Mouse (Mus musculus): ENCODE measurements around the gene Irf4.

The Irf4 gene

GRCm38 (mm10) chr13:30764014-30764740 lies 15.2 kb downstream of the Irf4 start:
- no peak for DNase-seq (ENCODE audit: low spot score)

DNA sequence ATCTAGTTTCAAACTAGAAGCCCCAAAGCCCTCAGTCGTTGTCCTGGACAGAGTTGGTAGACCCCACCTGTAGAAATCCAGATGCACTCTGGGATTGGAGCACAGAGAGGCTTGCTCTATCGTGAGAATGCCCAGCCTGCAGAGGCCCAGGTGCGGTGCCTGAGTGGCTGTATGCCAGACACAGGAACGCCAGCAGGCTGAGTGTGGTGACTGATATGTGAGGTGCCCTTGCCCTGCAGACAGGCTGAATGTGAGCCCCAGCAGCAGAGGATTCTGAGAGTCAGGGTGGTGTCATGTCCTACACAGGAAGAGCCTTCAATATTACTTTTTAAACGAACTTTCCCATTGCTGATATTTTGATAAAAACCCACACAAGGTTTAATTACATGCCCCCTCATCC lies 16.9 kb downstream of the Irf4 start:
- DNase-seq (ENCODE audit: low spot score): no peak

- no peak for DNase-seq (ENCODE audit: low spot score)
Measured at GRCm38 (mm10) chr13:30766636-30767476, 17.8 kb downstream of the Irf4 start.

- DNase-seq (ENCODE audit: low spot score): no peak
Measured at GRCm38 (mm10) chr13:30767477-30768127, 18.6 kb downstream of the Irf4 start.

DNA sequence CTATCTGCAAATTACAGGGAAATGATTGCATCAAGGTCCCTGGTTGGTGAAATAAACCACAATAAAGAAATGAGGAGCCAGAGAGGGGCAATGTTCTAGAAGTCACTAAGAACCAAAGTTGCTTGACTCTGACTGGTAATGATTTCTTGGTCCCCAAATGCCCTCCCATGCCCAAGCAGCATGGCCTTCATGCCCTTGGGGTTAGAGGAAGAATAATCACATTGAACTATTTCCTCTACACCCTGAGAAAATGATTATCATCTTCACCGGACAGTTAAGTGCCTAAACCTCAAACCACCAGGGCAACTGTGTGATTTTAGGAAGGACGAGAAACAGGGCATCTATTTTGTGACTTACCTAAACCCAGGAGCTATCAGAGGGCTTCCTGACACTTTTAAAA lies 27.0 kb downstream of the Irf4 start:
- no peak for DNase-seq (ENCODE audit: low spot score)

- no peak for DNase-seq (ENCODE audit: low spot score)
Measured at GRCm38 (mm10) chr13:30777678-30778179, 28.7 kb downstream of the Irf4 start.

- no peak for DNase-seq (ENCODE audit: low spot score)
Measured at GRCm38 (mm10) chr13:30781905-30782304, 32.9 kb downstream of the Irf4 start.

GRCm38 (mm10) chr13:30782419-30782818 lies 33.4 kb downstream of the Irf4 start:
- no peak for DNase-seq (ENCODE audit: low spot score)

GRCm38 (mm10) chr13:30785423-30786040 lies 36.5 kb downstream of the Irf4 start:
- DNase-seq (ENCODE audit: low spot score): no peak

GRCm38 (mm10) chr13:30786235-30787035 lies 37.4 kb downstream of the Irf4 start:
- DNase-seq (ENCODE audit: low spot score): no peak

DNA sequence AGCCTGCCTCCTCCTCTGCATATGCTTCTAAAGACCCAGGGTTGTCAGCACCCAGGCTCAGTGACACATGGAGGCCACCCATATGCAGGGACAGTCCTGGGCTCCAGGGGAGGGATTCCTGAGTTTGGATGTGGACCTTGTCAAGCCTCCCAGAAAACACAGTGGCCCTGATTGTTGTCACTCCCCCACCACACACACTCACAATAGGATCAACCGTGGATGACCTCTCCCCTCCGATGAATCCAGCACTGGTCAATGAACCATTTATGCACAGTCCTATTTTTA lies 38.0 kb downstream of the Irf4 start:
- DNase-seq (ENCODE audit: low spot score): no peak

GRCm38 (mm10) chr13:30787556-30787955 lies 38.5 kb downstream of the Irf4 start:
- DNase-seq (ENCODE audit: low spot score): no peak

DNA sequence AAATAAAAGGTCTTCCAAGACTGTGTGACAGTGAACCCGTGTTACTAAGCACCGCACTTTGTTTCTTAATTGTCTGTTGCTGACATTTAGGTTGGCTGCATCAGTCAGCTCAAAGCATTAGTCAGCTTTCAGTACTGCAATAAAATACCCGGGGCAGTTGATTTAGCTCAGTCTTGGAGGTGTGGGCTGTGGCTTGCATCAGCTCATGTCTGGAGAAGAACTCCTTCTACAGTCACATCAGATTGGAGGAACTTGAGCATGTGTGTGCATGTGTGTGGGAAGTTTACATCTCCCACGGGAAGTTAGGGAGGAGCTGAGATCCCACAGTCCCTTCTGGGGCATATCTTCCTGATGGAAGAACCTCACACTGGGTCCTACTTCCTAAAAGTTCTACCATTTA lies 38.9 kb downstream of the Irf4 start:
- no peak for DNase-seq (ENCODE audit: low spot score)

DNA sequence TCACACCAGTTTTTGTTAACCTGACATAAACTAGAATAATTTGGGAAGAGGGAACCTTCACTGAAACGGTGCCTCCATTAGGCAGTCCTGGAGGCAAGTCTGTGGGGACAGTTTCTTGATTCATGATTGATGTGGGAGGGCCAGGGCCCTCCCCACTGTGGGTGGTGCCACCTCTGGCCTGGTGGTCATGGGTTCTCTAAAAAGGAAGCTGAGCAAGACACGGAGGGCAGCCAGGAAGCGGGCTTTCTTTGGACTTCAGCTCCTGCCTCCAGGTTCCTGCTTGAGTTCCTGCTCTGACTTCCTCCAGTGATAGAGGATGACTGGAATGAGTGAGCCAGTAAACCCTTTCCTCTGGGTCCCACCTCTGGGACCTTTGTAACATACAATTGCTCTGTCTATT lies 39.4 kb downstream of the Irf4 start:
- DNase-seq (ENCODE audit: low spot score): no peak

- DNase-seq (ENCODE audit: low spot score): no peak
Measured at GRCm38 (mm10) chr13:30790016-30790415, 41.0 kb downstream of the Irf4 start.

DNA sequence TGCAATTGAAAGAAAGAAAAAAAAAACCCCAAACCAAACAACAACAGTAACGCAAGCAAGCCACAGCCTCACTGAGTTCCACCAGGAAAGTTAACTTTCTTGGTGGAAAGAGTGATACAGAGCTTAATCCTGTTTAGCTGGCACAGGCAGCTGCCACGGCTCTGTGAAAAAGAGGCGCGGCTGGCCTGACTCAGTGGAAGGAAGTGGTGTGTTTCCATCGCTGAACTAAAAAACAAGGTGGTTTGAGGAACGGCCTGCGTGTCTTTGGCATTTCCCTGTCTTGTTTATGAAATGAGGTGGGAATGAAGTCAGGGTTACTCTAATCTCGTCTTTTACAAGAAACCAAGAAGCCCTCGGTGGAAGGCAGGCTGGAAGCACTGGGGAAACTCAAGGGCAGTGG lies 43.3 kb downstream of the Irf4 start:
- DNase-seq (ENCODE audit: low spot score): no peak

GRCm38 (mm10) chr13:30792741-30793140 lies 43.7 kb downstream of the Irf4 start:
- no peak for DNase-seq (ENCODE audit: low spot score)

- no peak for DNase-seq (ENCODE audit: low spot score)
Measured at GRCm38 (mm10) chr13:30793196-30793595, 44.2 kb downstream of the Irf4 start.

DNA sequence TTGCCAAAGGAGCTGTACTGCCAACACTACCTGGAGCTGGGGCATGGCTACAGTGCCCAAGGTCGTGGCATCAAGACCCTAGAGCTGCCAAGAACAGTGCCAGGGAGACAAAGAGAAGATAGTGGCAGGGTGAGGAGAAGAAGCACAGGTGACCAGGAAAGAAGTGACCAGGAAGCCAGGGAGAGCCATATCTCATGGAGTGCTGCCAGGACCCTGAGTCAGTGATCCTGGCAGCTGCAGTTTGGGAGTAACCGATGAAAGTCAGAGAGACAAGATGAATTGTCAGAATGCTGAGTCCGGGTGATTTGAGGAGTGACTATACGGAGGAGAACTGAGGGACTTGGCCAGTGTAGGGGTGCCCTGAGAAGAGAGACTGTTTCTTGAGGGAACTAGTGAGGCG lies 44.6 kb downstream of the Irf4 start:
- DNase-seq (ENCODE audit: low spot score): no peak

DNA sequence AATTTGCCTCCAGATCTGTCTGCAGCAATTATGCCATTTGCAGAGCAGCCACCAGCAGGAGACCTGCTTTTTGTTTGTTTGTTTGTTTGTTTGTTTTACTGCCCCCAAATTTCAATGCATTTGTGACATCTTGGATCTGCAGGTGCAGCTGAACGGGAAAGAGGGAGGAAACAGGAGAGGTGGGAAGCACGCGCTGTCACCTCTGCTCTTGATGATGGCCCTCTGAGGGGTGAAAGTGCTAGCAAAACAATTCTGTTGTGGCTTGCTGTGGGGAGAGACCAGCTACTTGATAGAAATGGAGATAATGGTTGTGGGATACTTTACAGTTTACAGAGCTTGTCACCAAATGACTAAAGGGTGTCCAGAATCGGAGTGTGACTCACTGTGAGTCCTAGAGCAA lies 46.9 kb downstream of the Irf4 start:
- no peak for DNase-seq (ENCODE audit: low spot score)

- no peak for DNase-seq (ENCODE audit: low spot score)
Measured at GRCm38 (mm10) chr13:30801886-30802285, 52.9 kb downstream of the Irf4 start.

All from ovary, adult 18-20 months (tissue).